Mouse (Mus musculus) MEL (cell line): ENCODE results near the gene Slc32a1.

ENCODE experiments used
- CTCF ChIP-seq, 3 experiments: IDR thresholded peaks in 2 of 3; conservative IDR thresholded peaks in 1 of 3; 2 replicates each; pipeline ENCODE4 v1.5.1; 2011 to 2012; ENCODE audit warnings: low read length in 3 of 3, low read depth in 2 of 3, mild to moderate bottlenecking in 2 of 3, improper control_type of control experiment in 1 of 3, inconsistent platforms in 1 of 3, mixed read lengths in 1 of 3, moderate library complexity in 1 of 3; ENCODE audit not compliant: control insufficient read depth in 1 of 3, insufficient read depth in 1 of 3, poor library complexity in 1 of 3, severe bottlenecking in 1 of 3
- E2F4 ChIP-seq: IDR thresholded peaks from 2 replicates; pipeline ENCODE4 v1.6.1; 2011; ENCODE audit warnings: low read depth, low read length, improper control_type of control experiment, borderline replicate concordance
- ELF1 ChIP-seq: IDR thresholded peaks from 2 replicates; pipeline ENCODE4 v1.6.1; 2014; ENCODE audit warnings: low read depth, mild to moderate bottlenecking, inconsistent platforms, low read length, improper control_type of control experiment, moderate library complexity
- KAT2A ChIP-seq: conservative IDR thresholded peaks from 2 replicates; pipeline ENCODE4 v1.6.1; 2012; ENCODE audit warnings: low read depth, low read length, improper control_type of control experiment, inconsistent platforms
- MYB ChIP-seq: IDR thresholded peaks from 2 replicates; pipeline ENCODE4 v1.6.1; 2011; ENCODE audit warnings: mild to moderate bottlenecking, low read depth, low read length, improper control_type of control experiment
- MYC ChIP-seq: IDR thresholded peaks from 2 replicates; pipeline ENCODE4 v1.6.1; 2011; ENCODE audit warnings: low read depth, mild to moderate bottlenecking, low read length, improper control_type of control experiment, moderate library complexity
- RAD21 ChIP-seq: IDR thresholded peaks from 2 replicates; pipeline ENCODE4 v1.6.1; 2011; ENCODE audit warnings: mild to moderate bottlenecking, low read depth, low read length, improper control_type of control experiment
- SIN3A ChIP-seq: IDR thresholded peaks from 2 replicates; pipeline ENCODE4 v1.6.1; 2012; ENCODE audit warnings: low read length, improper control_type of control experiment, inconsistent platforms
- ZNF384 ChIP-seq: IDR thresholded peaks from 2 replicates; pipeline ENCODE4 v1.6.1; 2012; ENCODE audit warnings: low read depth, mild to moderate bottlenecking, inconsistent platforms, low read length, improper control_type of control experiment

DNA sequence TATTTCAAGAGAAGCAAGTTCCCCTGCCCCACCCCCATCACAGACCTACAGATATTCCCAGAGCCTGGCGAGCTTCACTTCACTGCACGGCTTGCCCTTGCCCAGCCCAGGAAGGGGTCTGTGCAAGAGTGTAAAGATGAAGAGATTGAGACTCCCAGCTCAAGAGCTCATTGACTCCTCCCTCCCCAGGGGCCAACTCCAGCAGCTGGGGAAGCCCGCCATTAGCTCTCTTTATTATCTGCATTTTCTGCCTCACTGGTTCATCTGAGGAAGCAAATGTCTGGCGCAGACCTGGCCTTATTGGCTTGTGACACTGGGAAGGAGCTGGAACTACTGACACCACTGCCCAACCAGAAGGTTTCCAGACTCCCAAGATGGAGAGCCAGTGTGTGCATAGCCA lies 30.6 kb upstream of the Slc32a1 start:
- TF ChIP-seq SIN3A, result 0 out of 2 replicates have a peak, but pooled peaks have one; percentile 21
- TF ChIP-seq CTCF (IDR thresholded peaks at IDR 0.05 in 2 of 3, conservative IDR thresholded peaks at IDR 0.05 in 1 of 3; ENCODE audit: control insufficient read depth in 1 of 3, insufficient read depth in 1 of 3, low read depth in 2 of 3, low read length in 3 of 3, poor library complexity in 1 of 3, severe bottlenecking in 1 of 3), result no peak
- TF ChIP-seq RAD21, result no peak
- no peak for TF ChIP-seq KAT2A
- no peak for TF ChIP-seq MYB
- TF ChIP-seq MYC, result no peak
- no peak for TF ChIP-seq ZNF384
- TF ChIP-seq E2F4, result no peak
- no peak for TF ChIP-seq ELF1
